8 mouse cellular contexts compared by ENCODE assay signal in genomic region chr3:127788919-127789318, GRCm38 (mm10). TPM values are rescaled to one million over a fixed set of nuclear protein-coding genes. Genes with fewer than 3 reads are reported as not detected.
DNase-seq lines count a peak whose midpoint lies in the region; ATAC-seq and TF ChIP-seq lines count a peak whose summit lies in the region.

No protein-coding gene starts in this region.

- peaks cover 8% of the 10 kb centered on the region for H3K27me3 ChIP-seq in erythroblast, embryonic 14.5 days (ENCODE audit: control insufficient read depth)
- H3K27me3 ChIP-seq in megakaryocyte, embryonic 14.5 days (replicated peaks): no peaks in the 10 kb centered on the region
- peaks cover 22% of the 10 kb centered on the region for H3K27me3 ChIP-seq in limb, embryonic 14.5 days (ENCODE audit: control insufficient read depth, insufficient read depth, low read length)
- peaks cover 5% of the 10 kb centered on the region; the same call in 1 of the 2 replicates for H3K27me3 ChIP-seq in stomach, embryonic 16.5 days (ENCODE audit: control insufficient read depth, insufficient read depth, low read length)

- peaks cover 15% of the 10 kb centered on the region for H3K36me3 ChIP-seq in erythroblast, embryonic 14.5 days (ENCODE audit: control insufficient read depth)
- H3K36me3 ChIP-seq in megakaryocyte, embryonic 14.5 days (replicated peaks; ENCODE audit: low read length): peaks cover 27% of the 10 kb centered on the region
- no peaks in the 10 kb centered on the region for H3K36me3 ChIP-seq in limb, embryonic 14.5 days (ENCODE audit: control insufficient read depth, insufficient read depth, low read length)
- no peaks in the 10 kb centered on the region for H3K36me3 ChIP-seq in stomach, embryonic 16.5 days (ENCODE audit: control insufficient read depth, insufficient read depth, low read length)

- ATAC-seq in erythroblast, adult 5-6 weeks (replicated peaks; ENCODE audit: low FRiP score, poor library complexity, severe bottlenecking): no peak
- ATAC-seq in megakaryocyte, adult 5-6 weeks (ENCODE audit: poor library complexity, severe bottlenecking): no peak
- no peak for ATAC-seq in limb, embryonic 14.5 days (ENCODE audit: low FRiP score, low read depth)
- no peak for ATAC-seq in stomach, embryonic 16.5 days (ENCODE audit: insufficient read depth, low FRiP score)

- no peak overlapping the region for H3K27ac ChIP-seq in limb, embryonic 14.5 days (replicated peaks; ENCODE audit: low read depth, low read length)
- no peak overlapping the region for H3K27ac ChIP-seq in stomach, embryonic 16.5 days (ENCODE audit: low read length)

- no peak for TF ChIP-seq POLR2A in limb, embryonic 14.5 days (IDR thresholded peaks at IDR 0.05; ENCODE audit: borderline replicate concordance, extremely low read depth, insufficient read depth, insufficient read length)

- no peak for DNase-seq in limb, embryonic 14.5 days (ENCODE audit: low spot score)
- DNase-seq in layer of hippocampus, postnatal 10 days (ENCODE audit: low spot score in 2 of 2): no peak
- no peak for DNase-seq in layer of hippocampus, adult 9-10 months (ENCODE audit: low spot score)

- WGBS in limb, embryonic 14.5 days: 22% methylated on average over 8 of the region's 8 CpGs
- WGBS in stomach, embryonic 16.5 days: 26% methylated on average over 8 of the region's 8 CpGs

- H3K4me2 ChIP-seq in limb, embryonic 14.5 days (replicated peaks; ENCODE audit: low read depth, low read length, severe bottlenecking): no peak overlapping the region
- H3K4me2 ChIP-seq in stomach, embryonic 16.5 days (ENCODE audit: low read depth, low read length): peak overlapping the region; percentile 100; the same call in 1 of the 2 replicates

- H3K9me3 ChIP-seq in erythroblast, embryonic 14.5 days (ENCODE audit: control insufficient read depth, low read length): peaks cover 3% of the 10 kb centered on the region
- H3K9me3 ChIP-seq in megakaryocyte, embryonic 14.5 days: peaks cover 3% of the 10 kb centered on the region
- no peaks in the 10 kb centered on the region for H3K9me3 ChIP-seq in limb, embryonic 14.5 days (ENCODE audit: control insufficient read depth, low read length)
- H3K9me3 ChIP-seq in stomach, embryonic 16.5 days (replicated peaks; ENCODE audit: control insufficient read depth, low read length): no peaks in the 10 kb centered on the region

- H3K4me1 ChIP-seq in erythroblast, embryonic 14.5 days (ENCODE audit: control insufficient read depth): peaks cover 46% of the 10 kb centered on the region
- peaks cover 70% of the 10 kb centered on the region for H3K4me1 ChIP-seq in megakaryocyte, embryonic 14.5 days
- no peaks in the 10 kb centered on the region; the same call in 1 of the 2 replicates for H3K4me1 ChIP-seq in limb, embryonic 14.5 days (ENCODE audit: control insufficient read depth, insufficient read depth, low read length)
- H3K4me1 ChIP-seq in stomach, embryonic 16.5 days (ENCODE audit: control insufficient read depth, insufficient read depth, low read length): peaks cover 9% of the 10 kb centered on the region

- H3K4me3 ChIP-seq in erythroblast, embryonic 14.5 days (replicated peaks): peak overlapping the region; percentile 76
- H3K4me3 ChIP-seq in megakaryocyte, embryonic 14.5 days (replicated peaks): peak overlapping the region; percentile 95
- H3K4me3 ChIP-seq in limb, embryonic 14.5 days (replicated peaks; ENCODE audit: low read length): peak overlapping the region; percentile 59; the same call in 1 of the 2 replicates
- peak overlapping the region; percentile 62 for H3K4me3 ChIP-seq in stomach, embryonic 16.5 days (replicated peaks; ENCODE audit: low read length)

- H3K9ac ChIP-seq in limb, embryonic 14.5 days (ENCODE audit: low read depth, low read length, severe bottlenecking): no peak overlapping the region
- no peak overlapping the region for H3K9ac ChIP-seq in stomach, embryonic 16.5 days (ENCODE audit: low read length)

RNA-seq across cellular contexts. Expression of gene Tifa, which starts 0.7 kb away (rescaled TPM):
- polyA plus RNA-seq in erythroblast, embryonic 14.5 days (2012): 7.4 and 7.6 TPM in 2 replicates
- 80.5 and 102 TPM in 2 replicates for total RNA-seq in erythroblast, adult 5-6 weeks (2015; ENCODE audit: low replicate concordance)
- 77.4 and 87.0 TPM in 2 replicates for total RNA-seq in erythroblast, adult 5-6 weeks (2017; ENCODE audit: low replicate concordance)
- 131 and 222 TPM in 2 replicates for polyA plus RNA-seq in megakaryocyte, embryonic 14.5 days (2012; ENCODE audit: insufficient read depth, low replicate concordance)
- total RNA-seq in megakaryocyte, adult 5-6 weeks (2015): 111 and 137 TPM in 2 replicates
- total RNA-seq in megakaryocyte, adult 5-6 weeks (2017): 111 and 121 TPM in 2 replicates
- 1.8 and 2.2 TPM in 2 replicates for polyA plus RNA-seq in limb, embryonic 14.5 days (2012; rRNA removed)
- polyA plus RNA-seq in limb, embryonic 14.5 days (2014; fragmentation: Nextera tagmentation; extraction: Ambion mirVana): 3.7 and 3.8 TPM in 2 replicates
- polyA plus RNA-seq in stomach, embryonic 16.5 days (2015; fragmentation: Nextera tagmentation; extraction: Ambion mirVana): 7.3 and 7.4 TPM in 2 replicates
- 1 to 10 TPM; 3.8 to 3.9 TPM for total RNA-seq in layer of hippocampus, postnatal 10 days (2021)

RNA-seq across cellular contexts. Expression of gene Alpk1, which starts 8.6 kb away (rescaled TPM):
- not detected in 2 replicates for polyA plus RNA-seq in erythroblast, embryonic 14.5 days (2012)
- total RNA-seq in erythroblast, adult 5-6 weeks (2015; ENCODE audit: low replicate concordance): 1.5 and 2.9 TPM in 2 replicates
- total RNA-seq in erythroblast, adult 5-6 weeks (2017; ENCODE audit: low replicate concordance): 2.9 and 3.0 TPM in 2 replicates
- 0.25 TPM in 1 of 2 replicates, not detected in the other for polyA plus RNA-seq in megakaryocyte, embryonic 14.5 days (2012; ENCODE audit: insufficient read depth, low replicate concordance)
- total RNA-seq in megakaryocyte, adult 5-6 weeks (2015): 15.5 and 17.8 TPM in 2 replicates
- 28.7 and 35.1 TPM in 2 replicates for total RNA-seq in megakaryocyte, adult 5-6 weeks (2017)
- 2.3 and 3.0 TPM in 2 replicates for polyA plus RNA-seq in limb, embryonic 14.5 days (2012; rRNA removed)
- polyA plus RNA-seq in limb, embryonic 14.5 days (2014; fragmentation: Nextera tagmentation; extraction: Ambion mirVana): 0.86 and 1.5 TPM in 2 replicates
- polyA plus RNA-seq in stomach, embryonic 16.5 days (2015; fragmentation: Nextera tagmentation; extraction: Ambion mirVana): 2.8 and 4.3 TPM in 2 replicates
- 1 to 10 TPM; 7.9 to 9.2 TPM for total RNA-seq in layer of hippocampus, postnatal 10 days (2021)

RNA-seq across cellular contexts. Expression of gene Ap1ar, which starts 48.4 kb away (rescaled TPM):
- 1.6 and 3.8 TPM in 2 replicates for polyA plus RNA-seq in erythroblast, embryonic 14.5 days (2012)
- total RNA-seq in erythroblast, adult 5-6 weeks (2015; ENCODE audit: low replicate concordance): 11.9 and 22.4 TPM in 2 replicates
- total RNA-seq in erythroblast, adult 5-6 weeks (2017; ENCODE audit: low replicate concordance): 31.9 and 51.7 TPM in 2 replicates
- polyA plus RNA-seq in megakaryocyte, embryonic 14.5 days (2012; ENCODE audit: insufficient read depth, low replicate concordance): 2.3 and 27.8 TPM in 2 replicates
- total RNA-seq in megakaryocyte, adult 5-6 weeks (2015): 36.1 and 50.7 TPM in 2 replicates
- 41.5 and 43.3 TPM in 2 replicates for total RNA-seq in megakaryocyte, adult 5-6 weeks (2017)
- 38.2 and 39.0 TPM in 2 replicates for polyA plus RNA-seq in limb, embryonic 14.5 days (2012; rRNA removed)
- 43.1 and 50.6 TPM in 2 replicates for polyA plus RNA-seq in limb, embryonic 14.5 days (2014; fragmentation: Nextera tagmentation; extraction: Ambion mirVana)
- polyA plus RNA-seq in stomach, embryonic 16.5 days (2015; fragmentation: Nextera tagmentation; extraction: Ambion mirVana): 42.2 and 43.3 TPM in 2 replicates
- 10 to 100 TPM; 76.8 to 82.4 TPM for total RNA-seq in layer of hippocampus, postnatal 10 days (2021)

Comparison
In these comparisons a context has a peak if more than half of its experiments do, and no peak if none do; other contexts are left out.
1. RNA of gene Tifa, which starts 0.7 kb away (polyA plus RNA-seq): 131 to 222 TPM in megakaryocyte, embryonic 14.5 days; 7.4 to 7.6 TPM in erythroblast, embryonic 14.5 days, 7.3 to 7.4 TPM in stomach, embryonic 16.5 days and 1.8 to 3.8 TPM in limb, embryonic 14.5 days; every median in the first group is over 10 times any median in the second.
2. Peak in every context shown above with its lines, with median percentiles within 50 percentile points of each other: H3K4me3 ChIP-seq.